Mouse (Mus musculus): Measurements from ENCODE around the gene Gemin4. TPM values are rescaled to one million over a fixed set of nuclear protein-coding genes. Genes with fewer than 3 reads are reported as not detected.

Gemin4 gene
- polyA plus RNA-seq, 1 experiment from 2014 or later, result 18.1 TPM

DNA sequence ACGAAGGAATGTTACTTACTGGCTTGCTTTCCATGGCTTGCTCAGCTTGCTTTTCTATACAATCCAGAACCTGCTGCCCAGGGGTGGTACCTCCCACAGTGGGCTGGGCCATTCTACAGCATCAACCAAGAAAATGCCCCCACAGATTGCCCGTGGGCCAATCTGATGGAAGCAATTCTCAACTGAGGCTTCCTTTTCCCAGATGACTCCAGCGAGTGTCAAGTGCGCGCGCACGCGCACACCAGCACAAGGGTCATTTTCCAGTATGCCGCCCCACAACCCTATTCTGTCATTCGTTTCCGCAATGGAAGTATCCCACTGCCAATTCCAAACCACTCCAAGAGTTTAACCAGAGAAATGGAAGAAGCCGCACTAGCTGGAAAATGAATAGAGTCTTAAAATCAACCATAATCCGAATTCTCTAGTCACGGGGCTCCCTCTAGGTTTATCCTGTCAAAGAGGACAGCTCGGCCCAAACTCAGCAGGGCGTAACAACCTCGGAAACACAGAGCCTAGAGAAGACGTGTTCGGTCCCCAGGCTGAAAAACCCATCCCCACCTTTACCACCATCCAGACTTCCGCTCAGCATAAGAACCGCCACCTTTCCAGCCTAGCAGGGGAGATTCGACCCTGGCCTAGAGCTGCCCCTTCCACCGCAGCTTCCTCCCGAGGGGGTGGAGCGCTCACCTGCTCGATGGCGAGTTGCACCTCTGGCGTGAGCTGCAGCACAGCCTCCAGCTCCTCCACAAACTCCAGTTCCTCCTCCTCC is 38.6 kb downstream of the Gemin4 start:
- Histone ChIP-seq H3K4me3 (peak overlapping the region; percentile 90), H3K4me1 (peaks cover 15% of the 10 kb centered on the region), H3K27ac (replicated peaks) (peak overlapping the region; percentile 79), H3K9me3 (no peaks in the 10 kb centered on the region), H3K27me3 (no peaks in the 10 kb centered on the region), H3K4me2 (replicated peaks) (peak overlapping the region; percentile 79), H3K36me3 (peaks cover 13% of the 10 kb centered on the region; the same call in 1 of the 2 replicates), H3K9ac (replicated peaks) (peak overlapping the region; percentile 89)
- WGBS, result under 1% methylated on average over 28 of the region's 28 CpGs
- ATAC-seq (replicated peaks), result peak; percentile 77

DNA sequence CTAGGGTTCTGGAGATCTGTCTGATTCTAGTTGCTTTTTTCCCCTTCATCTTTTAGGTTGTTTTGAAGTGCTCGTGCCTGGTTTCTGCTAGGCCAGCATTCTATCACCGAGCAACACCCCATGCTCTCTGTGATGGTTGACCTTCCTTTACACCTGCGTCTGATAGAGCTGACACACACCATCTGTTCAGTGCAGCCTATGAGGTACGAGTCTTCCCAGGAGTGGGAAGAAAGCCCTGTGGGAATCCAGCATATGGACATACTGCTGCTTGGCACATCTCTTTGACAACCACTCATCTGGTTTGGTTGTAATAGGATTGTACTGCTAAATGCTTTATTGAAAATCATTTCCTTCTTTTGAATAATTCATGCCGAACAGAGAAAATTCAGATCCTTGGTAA is 47.3 kb downstream of the Gemin4 start:
- Histone ChIP-seq H3K4me3 (no peak overlapping the region), H3K9ac (replicated peaks) (no peak overlapping the region), H3K27ac (replicated peaks) (peak overlapping the region; percentile 65), H3K9me3 (no peaks in the 10 kb centered on the region), H3K4me1 (peaks cover 16% of the 10 kb centered on the region), H3K27me3 (no peaks in the 10 kb centered on the region), H3K4me2 (replicated peaks) (no peak overlapping the region), H3K36me3 (peaks cover 23% of the 10 kb centered on the region)
- peak; percentile 58; the same call in 1 of the 2 replicates for ATAC-seq (replicated peaks)
- WGBS, result 59% methylated on average over 5 of the region's 5 CpGs

- no peaks in the 10 kb centered on the region for H3K9me3 ChIP-seq
- ATAC-seq (replicated peaks), result no peak
- peaks cover 16% of the 10 kb centered on the region for H3K4me1 ChIP-seq
- peaks cover 16% of the 10 kb centered on the region for H3K36me3 ChIP-seq
- H3K4me3 ChIP-seq, result no peak overlapping the region
- no peak overlapping the region for H3K27ac ChIP-seq (replicated peaks)
- no peaks in the 10 kb centered on the region for H3K27me3 ChIP-seq
- 60% methylated on average over 3 of the region's 3 CpGs for whole genome bisulfite sequencing
- H3K4me2 ChIP-seq (replicated peaks), result no peak overlapping the region
- H3K9ac ChIP-seq (replicated peaks), result no peak overlapping the region
Observed at GRCm38 (mm10) chr11:76168976-76169375, 48.5 kb downstream of the Gemin4 start.

DNA sequence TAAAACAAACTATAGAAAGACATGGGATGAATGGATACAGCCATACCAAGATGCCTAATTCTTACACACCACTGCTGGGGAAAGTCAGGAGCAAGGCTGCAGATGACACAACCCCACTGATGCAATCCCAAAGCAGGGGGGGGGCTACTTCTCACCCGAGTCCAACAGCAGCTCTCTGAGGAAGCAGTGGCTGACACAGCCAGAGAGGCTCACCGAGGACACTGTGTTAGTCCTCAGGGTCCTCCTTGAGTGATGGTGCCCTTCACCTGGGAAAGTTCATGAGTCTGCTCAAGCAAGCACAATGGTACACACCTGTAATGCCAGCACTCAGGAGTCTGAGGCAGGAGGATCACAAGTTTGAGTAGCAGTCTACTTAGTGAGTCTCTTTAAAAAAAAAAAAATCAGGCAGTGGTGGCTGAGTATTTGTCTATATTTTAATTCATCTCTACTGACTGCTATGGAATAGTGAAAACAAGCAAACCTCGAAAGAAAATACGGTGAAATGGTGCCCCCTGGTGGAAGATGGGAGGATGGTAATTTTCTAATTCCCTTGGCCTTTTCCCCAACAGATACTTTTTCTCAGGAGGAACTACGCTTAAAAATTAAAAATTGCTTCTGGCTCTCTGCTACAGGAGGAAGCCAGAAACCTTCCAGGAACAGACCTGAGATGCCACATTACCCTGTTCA is 50.2 kb downstream of the Gemin4 start:
- ATAC-seq (replicated peaks), result no peak
- 32% methylated on average over 5 of the region's 5 CpGs for WGBS
- Histone ChIP-seq H3K27ac (replicated peaks) (no peak overlapping the region), H3K4me3 (no peak overlapping the region), H3K9me3 (no peaks in the 10 kb centered on the region), H3K36me3 (peaks cover 15% of the 10 kb centered on the region; the same call in 1 of the 2 replicates), H3K27me3 (no peaks in the 10 kb centered on the region), H3K9ac (replicated peaks) (no peak overlapping the region), H3K4me2 (replicated peaks) (no peak overlapping the region), H3K4me1 (peaks cover 16% of the 10 kb centered on the region)

GRCm38 (mm10) chr11:76166657-76167056 is 50.8 kb downstream of the Gemin4 start:
- H3K9me3 ChIP-seq, result no peaks in the 10 kb centered on the region
- no peak overlapping the region for H3K9ac ChIP-seq (replicated peaks)
- no peak overlapping the region for H3K4me3 ChIP-seq
- no peak overlapping the region for H3K27ac ChIP-seq (replicated peaks)
- WGBS, result 91% methylated on average over 4 of the region's 4 CpGs
- no peaks in the 10 kb centered on the region for H3K27me3 ChIP-seq
- no peak for ATAC-seq (replicated peaks)
- H3K4me2 ChIP-seq (replicated peaks), result no peak overlapping the region
- peaks cover 16% of the 10 kb centered on the region; the same call in 1 of the 2 replicates for H3K36me3 ChIP-seq
- H3K4me1 ChIP-seq, result peaks cover 16% of the 10 kb centered on the region

Other genes starting within 250 kb of the Gemin4 start
- 2.1 and 4.1 TPM in 2 replicates for gene 1700016K19Rik, start 217.8 kb downstream of the Gemin4 start, polyA plus RNA-seq (2015; fragmentation: Nextera tagmentation; extraction: Ambion mirVana)
- 5.9 and 6.1 TPM in 2 replicates for gene Rflnb, start 189.9 kb downstream of the Gemin4 start, polyA plus RNA-seq (2015; fragmentation: Nextera tagmentation; extraction: Ambion mirVana)
- gene Vps53, start 38.0 kb downstream of the Gemin4 start, polyA plus RNA-seq (2015; fragmentation: Nextera tagmentation; extraction: Ambion mirVana), result 66.6 and 67.6 TPM in 2 replicates
- 20.2 TPM in 2 replicates for gene Fam57a, start 38.0 kb downstream of the Gemin4 start, polyA plus RNA-seq (2015; fragmentation: Nextera tagmentation; extraction: Ambion mirVana)
- not detected in 2 replicates for gene Dbil5, start 56 bp downstream of the Gemin4 start, polyA plus RNA-seq (2015; fragmentation: Nextera tagmentation; extraction: Ambion mirVana)
- gene Mrm3, start 26.1 kb upstream of the Gemin4 start, polyA plus RNA-seq (2015; fragmentation: Nextera tagmentation; extraction: Ambion mirVana), result 20.2 and 22.2 TPM in 2 replicates
- gene Glod4, start 26.1 kb upstream of the Gemin4 start, polyA plus RNA-seq (2015; fragmentation: Nextera tagmentation; extraction: Ambion mirVana), result 118 and 120 TPM in 2 replicates
- 15.4 and 19.9 TPM in 2 replicates for gene Nxn, start 181.5 kb upstream of the Gemin4 start, polyA plus RNA-seq (2015; fragmentation: Nextera tagmentation; extraction: Ambion mirVana)
- gene Timm22, start 189.3 kb upstream of the Gemin4 start, polyA plus RNA-seq (2015; fragmentation: Nextera tagmentation; extraction: Ambion mirVana), result 93.3 and 106 TPM in 2 replicates

All from forebrain, embryonic 15.5 days (tissue).